Mouse (Mus musculus) midbrain, embryonic 12.5 days (tissue): ENCODE data around the gene Itch. TPM values are rescaled to one million over a fixed set of nuclear protein-coding genes. Genes with fewer than 3 reads are reported as not detected.

Experiments used
- ATAC-seq: fragments of 200-750 bp; cut with Nextera tagmentation; 2 replicates; pipeline ENCODE4 v1.8.0; 2017; ENCODE audit warnings: low read depth, moderate TSS enrichment, moderate library complexity; ENCODE audit not compliant: low FRiP score
- H3K27ac ChIP-seq: fragments of 300-500 bp; sonication (generic); replicated peaks from 2 replicates; pipeline ENCODE4 v1.5.1; 2016; ENCODE audit warnings: mild to moderate bottlenecking
- H3K27me3 ChIP-seq: fragments of 300-500 bp; sonication (generic); 2 replicates; pipeline ENCODE4 v1.6.1; 2016; ENCODE audit warnings: mild to moderate bottlenecking
- H3K36me3 ChIP-seq: fragments of 300-500 bp; sonication (generic); 2 replicates; pipeline ENCODE4 v1.6.1; 2016
- H3K4me1 ChIP-seq: fragments of 300-500 bp; sonication (generic); 2 replicates; pipeline ENCODE4 v1.6.1; 2016
- H3K4me2 ChIP-seq: fragments of 300-500 bp; sonication (generic); replicated peaks from 2 replicates; pipeline ENCODE4 v1.6.1; 2016; ENCODE audit warnings: mild to moderate bottlenecking, moderate library complexity
- H3K4me3 ChIP-seq: fragments of 300-500 bp; sonication (generic); 2 replicates; pipeline ENCODE4 v1.5.1; 2016; ENCODE audit warnings: mild to moderate bottlenecking
- H3K9ac ChIP-seq: fragments of 300-500 bp; sonication (generic); replicated peaks from 2 replicates; pipeline ENCODE4 v1.6.1; 2016; ENCODE audit warnings: mild to moderate bottlenecking, moderate library complexity
- H3K9me3 ChIP-seq: fragments of 300-500 bp; sonication (generic); 2 replicates; pipeline ENCODE4 v1.6.1; 2016; ENCODE audit warnings: mild to moderate bottlenecking
- WGBS: fragments of 180-500 bp; shearing (Covaris S2); methylation state at CpG from one replicate; pipeline ENCODE4 v1.1.7; 2016; 5-methylcytosine and 5-hydroxymethylcytosine counted together
- polyA plus RNA-seq: library from polyadenylated mRNA; unstranded; fragments of >200 nt; fragmentation: Nextera tagmentation; extraction: Ambion mirVana; gene quantifications from 2 replicates; pipeline ENCODE4 v1.2.1, GENCODE M21; 2016

The Itch gene
- polyA plus RNA-seq = 64.1 and 66.2 TPM in 2 replicates

GRCm38 (mm10) chr2:155133011-155133976 is at the start of gene Itch:
Gene Itch (plus strand): TSS chr2:155133509.
- H3K9me3 ChIP-seq = no peaks in the 10 kb centered on the region
- peak within 1 kb of the TSS; percentile 74 for H3K4me2 ChIP-seq
- peak within 1 kb of the TSS; percentile 96 for H3K9ac ChIP-seq
- 4% methylated on average over 52 of the region's 65 CpGs for WGBS
- H3K4me1 ChIP-seq = peaks cover 25% of the 10 kb centered on the region
- peak; percentile 96 for ATAC-seq
- peak within 1 kb of the TSS; percentile 91 for H3K4me3 ChIP-seq
- peaks cover 5% of the 10 kb centered on the region for H3K36me3 ChIP-seq
- H3K27me3 ChIP-seq = no peaks in the 10 kb centered on the region
- H3K27ac ChIP-seq = peak within 1 kb of the TSS; percentile 85

DNA sequence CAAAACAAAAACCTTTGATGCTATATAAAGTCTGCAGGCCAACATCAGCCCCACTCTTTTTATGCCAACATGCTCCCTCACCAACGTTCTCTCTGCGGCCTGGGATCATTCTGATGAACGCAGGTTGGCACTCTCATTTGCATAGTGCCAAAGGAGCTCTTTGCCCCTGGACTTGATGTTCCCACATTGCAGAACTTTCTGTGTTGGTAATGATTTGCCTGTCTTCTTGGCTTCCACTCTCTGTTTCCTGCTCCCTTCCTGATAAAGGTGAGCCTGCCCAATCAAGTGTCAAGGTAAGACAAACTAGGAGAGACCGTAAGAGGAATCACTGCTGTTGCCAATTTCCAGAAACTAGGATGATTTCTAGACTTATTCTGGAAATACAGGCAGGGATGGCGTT is 48.8 kb upstream of the Itch start:
- H3K4me2 ChIP-seq = no peak overlapping the region
- no peaks in the 10 kb centered on the region for H3K36me3 ChIP-seq
- H3K27me3 ChIP-seq = peaks cover 5% of the 10 kb centered on the region; the same call in 1 of the 2 replicates
- ATAC-seq = no peak
- H3K4me3 ChIP-seq = no peak overlapping the region
- WGBS = 87% methylated on average over 5 of the region's 5 CpGs
- H3K27ac ChIP-seq = no peak overlapping the region
- H3K9ac ChIP-seq = no peak overlapping the region
- no peaks in the 10 kb centered on the region for H3K9me3 ChIP-seq
- no peaks in the 10 kb centered on the region for H3K4me1 ChIP-seq

DNA sequence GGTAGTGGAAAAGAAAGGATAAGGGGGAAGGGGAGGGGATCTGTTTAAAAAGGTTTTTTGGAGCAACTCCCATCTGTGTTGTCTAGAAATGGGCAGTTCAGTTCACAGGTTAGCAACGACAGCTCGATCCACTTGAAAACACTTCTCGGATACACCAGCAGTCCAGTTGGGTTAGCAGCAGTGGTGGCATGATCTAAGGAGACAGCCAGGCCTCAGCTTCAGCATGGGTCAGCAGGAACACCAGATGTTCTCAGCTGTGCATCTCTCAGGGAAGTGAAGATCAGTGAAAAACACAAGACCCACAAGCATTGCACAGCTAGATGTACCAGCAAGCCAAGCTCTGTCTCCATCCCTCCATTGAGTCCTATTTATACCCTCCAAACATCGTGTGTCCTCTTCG is 47.0 kb upstream of the Itch start:
- Histone ChIP-seq H3K36me3 (no peaks in the 10 kb centered on the region), H3K4me3 (no peak overlapping the region), H3K4me1 (no peaks in the 10 kb centered on the region), H3K27me3 (peaks cover under 1% of the 10 kb centered on the region; the same call in 1 of the 2 replicates), H3K9ac (no peak overlapping the region), H3K27ac (no peak overlapping the region), H3K9me3 (no peaks in the 10 kb centered on the region), H3K4me2 (no peak overlapping the region)
- ATAC-seq = no peak
- 83% methylated on average over 5 of the region's 5 CpGs for WGBS

GRCm38 (mm10) chr2:155088264-155088663 is 45.0 kb upstream of the Itch start:
- WGBS = 85% methylated on average over 6 of the region's 6 CpGs

GRCm38 (mm10) chr2:155090909-155091742 is 42.2 kb upstream of the Itch start:
- no peak for ATAC-seq
- Histone ChIP-seq H3K9ac (no peak overlapping the region), H3K4me1 (no peaks in the 10 kb centered on the region), H3K27me3 (no peaks in the 10 kb centered on the region), H3K4me3 (no peak overlapping the region), H3K9me3 (no peaks in the 10 kb centered on the region), H3K27ac (no peak overlapping the region), H3K36me3 (no peaks in the 10 kb centered on the region), H3K4me2 (no peak overlapping the region)
- 73% methylated on average over 13 of the region's 13 CpGs for WGBS

More at GRCm38 (mm10) chr2:155088264-155088663, 45.0 kb upstream of the Itch start:
- Histone ChIP-seq H3K27ac (no peak overlapping the region), H3K27me3 (no peaks in the 10 kb centered on the region), H3K36me3 (no peaks in the 10 kb centered on the region), H3K4me1 (no peaks in the 10 kb centered on the region), H3K9ac (no peak overlapping the region), H3K9me3 (no peaks in the 10 kb centered on the region), H3K4me3 (no peak overlapping the region), H3K4me2 (no peak overlapping the region)
- ATAC-seq = no peak

DNA sequence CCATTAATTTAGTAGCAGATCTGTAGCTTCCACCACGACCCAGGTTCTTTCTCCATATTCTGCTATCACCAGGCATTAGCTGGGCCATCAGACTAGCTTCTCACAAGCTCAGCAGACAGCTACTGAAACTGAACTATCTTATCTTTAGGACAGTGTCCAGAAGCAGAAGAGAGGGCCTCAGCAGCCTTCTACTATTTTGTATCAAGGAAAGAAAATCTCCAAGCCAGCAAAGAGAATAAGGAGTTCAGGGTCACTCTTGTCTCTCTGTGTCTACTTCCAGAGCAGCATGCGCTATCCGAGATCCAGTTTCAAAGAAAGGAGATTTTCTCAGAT is 41.6 kb upstream of the Itch start:
- 72% methylated on average over 3 of the region's 3 CpGs for WGBS
- Histone ChIP-seq H3K4me1 (no peaks in the 10 kb centered on the region), H3K27me3 (no peaks in the 10 kb centered on the region), H3K4me2 (no peak overlapping the region), H3K9ac (no peak overlapping the region), H3K4me3 (no peak overlapping the region), H3K9me3 (no peaks in the 10 kb centered on the region), H3K36me3 (no peaks in the 10 kb centered on the region), H3K27ac (no peak overlapping the region)
- ATAC-seq = no peak

GRCm38 (mm10) chr2:155093418-155093817 is 39.9 kb upstream of the Itch start:
- Histone ChIP-seq H3K9me3 (no peaks in the 10 kb centered on the region), H3K27ac (no peak overlapping the region), H3K36me3 (no peaks in the 10 kb centered on the region), H3K4me2 (no peak overlapping the region), H3K4me1 (no peaks in the 10 kb centered on the region), H3K27me3 (no peaks in the 10 kb centered on the region), H3K9ac (no peak overlapping the region), H3K4me3 (no peak overlapping the region)
- ATAC-seq = no peak
- 72% methylated on average over 4 of the region's 4 CpGs for WGBS

DNA sequence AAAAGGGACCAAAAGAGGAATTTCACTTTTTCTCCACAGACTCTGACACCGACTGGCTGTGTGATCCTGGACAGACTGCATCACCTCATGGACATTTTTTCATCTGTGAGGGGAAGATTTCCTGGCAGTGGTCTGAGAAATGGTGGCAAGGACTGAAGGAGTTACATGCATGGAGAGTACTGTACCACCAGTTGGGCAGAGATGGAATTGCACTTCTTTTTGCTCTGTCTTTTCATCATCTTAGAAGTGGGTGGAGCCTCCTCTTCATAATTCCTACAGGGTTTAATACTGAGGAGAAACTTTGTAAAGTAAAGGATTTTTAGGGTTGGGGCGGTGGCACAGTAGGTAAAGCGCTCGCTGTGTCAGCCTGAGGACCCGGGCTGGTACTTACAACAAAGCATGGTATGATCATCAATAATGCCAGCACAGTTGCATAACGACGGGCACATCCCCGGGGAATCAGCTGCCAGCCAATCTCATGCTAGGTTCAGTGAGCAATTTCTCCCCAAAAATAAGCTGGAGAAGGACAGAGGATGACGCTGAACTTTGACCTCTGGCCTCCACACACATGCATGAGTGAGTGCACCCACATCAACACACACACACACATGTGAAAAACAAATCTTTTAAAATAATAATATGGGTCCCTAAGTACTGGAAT is 34.5 kb upstream of the Itch start:
- no peak for ATAC-seq
- Histone ChIP-seq H3K27ac (no peak overlapping the region), H3K36me3 (no peaks in the 10 kb centered on the region), H3K9ac (no peak overlapping the region), H3K4me2 (no peak overlapping the region), H3K9me3 (no peaks in the 10 kb centered on the region), H3K4me1 (no peaks in the 10 kb centered on the region; the same call in 1 of the 2 replicates), H3K27me3 (no peaks in the 10 kb centered on the region), H3K4me3 (no peak overlapping the region)
- 87% methylated on average over 9 of the region's 9 CpGs for WGBS

DNA sequence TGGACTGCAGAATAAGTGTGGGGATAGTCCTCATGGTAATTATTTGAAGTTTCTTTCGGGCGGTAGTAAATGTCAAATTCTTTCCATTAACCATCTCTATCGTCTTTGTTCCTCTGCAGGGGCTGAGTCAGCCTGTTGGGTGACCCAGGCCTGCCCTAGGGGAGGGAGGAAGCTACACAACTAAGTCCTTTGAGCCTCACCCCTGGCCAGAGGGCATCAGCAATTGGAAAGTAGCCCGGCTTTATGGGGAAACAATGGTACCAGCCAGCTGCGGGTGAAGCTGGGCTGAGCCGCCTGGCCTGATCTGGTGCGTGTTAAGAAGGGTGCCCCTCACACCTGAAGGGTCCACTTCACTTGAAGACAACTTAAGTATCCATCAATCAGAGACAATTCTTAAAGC is 33.9 kb upstream of the Itch start:
- WGBS = 74% methylated on average over 7 of the region's 7 CpGs
- no peaks in the 10 kb centered on the region for H3K27me3 ChIP-seq
- H3K9ac ChIP-seq = no peak overlapping the region

DNA sequence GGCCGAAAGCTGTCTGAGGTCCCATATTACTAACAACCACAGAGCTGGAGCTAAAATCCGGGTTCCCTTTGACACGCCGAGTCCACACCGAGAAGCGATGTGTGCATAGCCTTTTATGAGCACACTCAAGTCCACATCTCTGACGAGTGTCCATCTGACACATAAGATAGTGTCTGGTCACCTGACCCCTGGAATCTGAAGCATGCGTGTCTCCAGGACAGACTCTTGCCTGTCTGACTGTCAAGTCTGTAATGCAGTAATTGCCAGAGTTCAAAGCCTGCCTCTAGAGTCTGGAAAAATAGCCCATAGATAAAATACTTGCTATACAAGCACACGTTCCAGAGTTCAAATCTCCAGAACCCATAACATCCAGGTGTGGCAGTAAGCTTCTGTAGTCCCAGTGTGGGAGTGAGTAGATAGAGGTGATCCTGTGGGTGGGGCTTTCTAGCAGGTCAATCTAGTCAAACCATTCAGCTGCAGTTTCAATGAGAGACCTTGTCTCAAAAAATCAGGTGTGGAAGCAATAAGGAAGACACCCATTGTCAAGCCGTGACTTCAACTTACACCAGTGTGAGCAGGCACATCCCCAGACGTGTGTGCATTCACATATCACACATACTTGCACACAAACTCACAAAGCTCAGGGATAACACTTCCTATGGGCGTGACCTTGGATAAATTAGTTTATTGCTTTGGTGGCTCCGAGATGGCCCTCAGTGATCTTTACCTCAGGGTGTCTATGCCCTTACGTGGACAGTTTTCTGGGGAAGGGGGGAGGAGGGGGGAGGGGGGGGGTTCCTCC is 33.1 kb upstream of the Itch start:
- no peaks in the 10 kb centered on the region for H3K36me3 ChIP-seq
- H3K27me3 ChIP-seq = no peaks in the 10 kb centered on the region
- no peak overlapping the region for H3K4me3 ChIP-seq
- H3K9ac ChIP-seq = no peak overlapping the region
- no peak for ATAC-seq
- H3K9me3 ChIP-seq = no peaks in the 10 kb centered on the region
- H3K4me2 ChIP-seq = no peak overlapping the region
- 86% methylated on average over 14 of the region's 14 CpGs for WGBS
- no peaks in the 10 kb centered on the region; the same call in 1 of the 2 replicates for H3K4me1 ChIP-seq
- H3K27ac ChIP-seq = no peak overlapping the region

More for the DNA sequence above, 33.9 kb upstream of the Itch start:
- no peak overlapping the region for H3K4me3 ChIP-seq
- H3K4me1 ChIP-seq = no peaks in the 10 kb centered on the region; the same call in 1 of the 2 replicates
- H3K27ac ChIP-seq = no peak overlapping the region
- H3K36me3 ChIP-seq = no peaks in the 10 kb centered on the region
- ATAC-seq = no peak
- H3K9me3 ChIP-seq = no peaks in the 10 kb centered on the region
- no peak overlapping the region for H3K4me2 ChIP-seq

DNA sequence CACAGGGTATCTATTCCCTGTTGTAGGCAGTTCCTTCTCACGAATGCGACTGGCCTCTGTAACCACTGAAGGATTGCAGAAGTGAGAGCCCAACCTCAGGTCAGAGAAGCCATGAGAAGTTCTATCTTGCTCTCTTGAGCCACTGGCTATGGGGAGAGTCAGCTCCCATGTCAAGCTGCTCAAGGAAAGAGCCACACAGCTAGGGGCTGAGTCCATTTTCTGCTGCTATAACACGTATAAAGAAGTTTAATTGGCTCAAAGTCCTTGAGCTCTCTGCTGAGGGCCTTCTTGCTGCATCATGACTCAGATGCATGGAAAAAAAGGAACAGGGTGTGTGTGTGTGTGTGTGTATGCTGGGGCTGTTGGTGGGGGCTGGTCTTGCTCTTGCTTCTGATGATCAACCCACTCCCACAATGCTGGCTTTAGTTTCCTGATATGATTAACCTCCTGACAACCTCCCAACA is 32.5 kb upstream of the Itch start:
- Histone ChIP-seq H3K9ac (no peak overlapping the region), H3K4me3 (no peak overlapping the region), H3K27me3 (no peaks in the 10 kb centered on the region), H3K36me3 (no peaks in the 10 kb centered on the region), H3K4me1 (no peaks in the 10 kb centered on the region; the same call in 1 of the 2 replicates), H3K4me2 (no peak overlapping the region), H3K27ac (no peak overlapping the region), H3K9me3 (no peaks in the 10 kb centered on the region)
- 89% methylated on average over 3 of the region's 3 CpGs for WGBS
- ATAC-seq = no peak
